Mouse (Mus musculus) left cerebral cortex, adult 2 months (tissue): ENCODE results near the gene Galnt18. TPM values are rescaled to one million over a fixed set of nuclear protein-coding genes. Genes with fewer than 3 reads are reported as not detected.
A peak's percentile ranks its signal among the peaks of the same experiment; 100 is the strongest.

Experiments
- DNase-seq, 2 experiments: peaks; one replicate each; pipeline ENCODE4 v3.0.0; 2021 to 2022; ENCODE audit warnings: low spot score in 2 of 2, mixed read lengths in 1 of 2; ENCODE audit errors: extremely low spot score in 1 of 2
- H3K27ac ChIP-seq: fragments of 200-600 bp; 2 replicates; pipeline ENCODE4 v1.8.1; 2022
- H3K4me3 ChIP-seq: fragments of 200-600 bp; 2 replicates; pipeline ENCODE4 v1.8.1; 2022
- CTCF ChIP-seq: fragments of 200-600 bp; IDR thresholded peaks from 2 replicates; pipeline ENCODE4 v1.8.1; 2022; ENCODE audit warnings: antibody characterized with exemption, mild to moderate bottlenecking, moderate library complexity
- intact Hi-C: fragments of 180-260 bp; cut with DNase I; formaldehyde crosslinking; loops from one replicate; pipeline ENCODE4 v1.15.1; 2025
- total RNA-seq, 2 experiments: library from RNA; stranded (reverse); gene quantifications; 2 replicates each; pipeline ENCODE4 v1.2.3; 2021

Galnt18 gene
- total RNA-seq, 2 experiments from 2014 or later = 42.0 to 42.3 TPM

- Histone ChIP-seq H3K27ac (peak overlapping the region; percentile 51; the same call in 1 of the 2 replicates), H3K4me3 (no peak overlapping the region)
- intact Hi-C loops = no loop called here
- peak in 1 of 2 experiments; percentile 20 for DNase-seq
- no peak for TF ChIP-seq CTCF
These were observed 116.4 kb downstream of the Galnt18 start for GRCm38 (mm10) chr7:111663139-111664073.

GRCm38 (mm10) chr7:111658579-111658978 lies 121.2 kb downstream of the Galnt18 start:
- DNase-seq = no peak
- no peak overlapping the region for H3K4me3 ChIP-seq
- intact Hi-C loops = no loop called here
- H3K27ac ChIP-seq = no peak overlapping the region; the same call in 1 of the 2 replicates
- TF ChIP-seq CTCF = no peak

DNA sequence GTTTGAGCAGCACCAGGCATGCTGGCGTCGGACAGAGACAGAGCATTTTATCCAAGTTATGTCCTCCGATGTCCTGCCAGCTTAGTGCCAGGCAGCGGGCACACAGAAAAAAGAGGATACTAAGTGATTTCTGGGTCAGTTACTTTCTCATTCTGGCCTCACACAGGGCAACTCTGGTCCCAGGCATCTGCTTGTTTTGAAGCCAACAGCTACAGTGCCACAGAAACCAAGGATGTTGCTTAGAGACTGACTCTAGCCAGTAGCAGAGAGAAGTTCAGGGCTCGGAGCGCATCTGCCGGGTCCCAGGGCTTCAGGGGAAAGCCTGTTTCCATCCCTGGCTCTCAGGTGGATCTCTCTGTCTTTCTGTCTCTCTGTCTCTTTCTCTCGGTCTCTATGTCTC lies 124.8 kb downstream of the Galnt18 start:
- TF ChIP-seq CTCF = no peak
- intact Hi-C loops = no loop called here
- no peak for DNase-seq
- no peak overlapping the region for H3K4me3 ChIP-seq
- no peak overlapping the region for H3K27ac ChIP-seq

DNA sequence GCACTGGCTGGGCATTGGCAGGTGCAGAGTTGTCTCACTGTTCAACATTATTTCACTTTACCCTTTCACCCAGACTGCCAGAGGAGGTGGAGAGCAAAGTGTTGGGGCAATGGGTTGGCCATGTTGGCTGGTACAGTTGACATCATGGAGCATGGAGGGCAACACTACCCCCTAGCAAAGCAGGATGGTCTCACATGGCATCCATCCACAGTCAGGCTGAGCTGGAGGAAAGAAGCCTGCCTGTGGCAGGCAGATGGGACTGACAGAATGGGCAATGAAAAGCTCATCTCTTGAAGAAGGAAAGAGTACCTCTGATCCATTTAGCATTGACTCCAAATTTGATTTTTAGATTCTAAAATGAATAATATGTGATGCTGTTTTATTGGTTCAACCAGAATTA lies 125.3 kb downstream of the Galnt18 start:
- H3K4me3 ChIP-seq = no peak overlapping the region
- no peak for DNase-seq
- intact Hi-C loops = no loop called here
- no peak for TF ChIP-seq CTCF
- H3K27ac ChIP-seq = no peak overlapping the region

DNA sequence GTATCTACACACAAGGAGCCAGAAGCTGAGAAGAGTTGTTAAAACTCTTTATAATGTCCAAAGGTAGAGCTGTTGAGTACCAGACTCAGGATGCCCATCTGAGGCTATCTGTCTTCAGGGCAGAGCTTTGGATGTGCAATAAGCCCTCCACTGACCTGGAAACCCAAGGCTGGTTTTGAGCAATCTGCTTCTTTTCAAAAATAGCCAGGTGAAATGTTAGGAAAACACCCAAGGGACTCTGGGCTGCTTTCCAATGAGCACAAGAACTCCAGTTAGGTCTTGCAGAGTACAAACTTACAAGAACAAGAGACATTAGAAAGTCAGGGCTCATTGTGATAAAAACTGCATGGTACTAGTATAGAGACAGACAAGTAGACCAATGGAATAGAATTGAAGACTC lies 135.4 kb downstream of the Galnt18 start:
- no peak for TF ChIP-seq CTCF
- Histone ChIP-seq H3K27ac (no peak overlapping the region), H3K4me3 (no peak overlapping the region)
- DNase-seq = no peak
- intact Hi-C loops = no loop called here

DNA sequence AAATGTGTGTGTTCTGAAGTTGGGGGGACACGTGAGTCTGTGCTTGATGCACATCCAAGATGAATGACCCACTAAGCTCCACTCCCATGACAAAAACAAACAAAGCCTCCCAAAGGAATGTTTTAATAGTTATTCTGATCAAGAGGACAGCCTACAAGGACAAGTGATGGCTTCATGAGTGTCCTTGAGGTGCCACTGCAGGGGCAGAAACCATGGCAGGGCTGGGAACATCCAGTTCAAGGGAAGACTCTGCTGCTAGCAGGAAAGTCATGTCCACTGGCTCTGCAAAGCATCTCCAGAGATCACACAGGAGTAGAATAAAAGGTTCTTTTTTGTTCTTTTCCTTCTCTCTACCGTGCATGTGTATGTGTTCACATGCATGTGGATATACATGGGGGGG lies 140.9 kb downstream of the Galnt18 start:
- TF ChIP-seq CTCF = no peak

DNA sequence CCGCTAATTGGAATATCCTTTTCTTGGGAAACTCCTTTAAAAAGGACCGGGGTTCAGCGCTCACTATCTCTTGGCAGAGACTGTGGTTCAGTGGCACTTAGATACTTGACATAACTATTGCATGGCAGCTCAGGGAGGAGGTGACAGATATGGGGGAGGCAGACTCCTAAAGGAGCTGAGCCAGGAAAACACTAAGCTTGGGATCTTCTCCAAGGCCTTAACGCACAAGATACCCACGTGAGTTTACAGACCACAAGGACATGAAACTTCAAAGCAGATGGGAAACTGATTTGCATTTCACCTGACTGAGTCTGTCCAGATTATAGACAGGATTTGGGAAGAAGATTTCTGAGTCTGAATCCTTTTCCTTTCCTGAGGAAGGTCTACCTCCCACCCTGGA lies 141.3 kb downstream of the Galnt18 start:
- H3K4me3 ChIP-seq = no peak overlapping the region
- peak in 1 of 2 experiments; percentile 15 for DNase-seq
- H3K27ac ChIP-seq = no peak overlapping the region
- TF ChIP-seq CTCF = no peak
- intact Hi-C loops = loop anchor here (5.0 kb wide), 1 partner anchor 139 kb away; the partner anchor contains the start of gene Galnt18

More for the DNA sequence above, 140.9 kb downstream of the Galnt18 start:
- Histone ChIP-seq H3K4me3 (no peak overlapping the region), H3K27ac (no peak overlapping the region; the same call in 1 of the 2 replicates)
- no peak for DNase-seq
- intact Hi-C loops = loop anchor here (5.0 kb wide), 1 partner anchor 138 kb away; the partner anchor contains the start of gene Galnt18

DNA sequence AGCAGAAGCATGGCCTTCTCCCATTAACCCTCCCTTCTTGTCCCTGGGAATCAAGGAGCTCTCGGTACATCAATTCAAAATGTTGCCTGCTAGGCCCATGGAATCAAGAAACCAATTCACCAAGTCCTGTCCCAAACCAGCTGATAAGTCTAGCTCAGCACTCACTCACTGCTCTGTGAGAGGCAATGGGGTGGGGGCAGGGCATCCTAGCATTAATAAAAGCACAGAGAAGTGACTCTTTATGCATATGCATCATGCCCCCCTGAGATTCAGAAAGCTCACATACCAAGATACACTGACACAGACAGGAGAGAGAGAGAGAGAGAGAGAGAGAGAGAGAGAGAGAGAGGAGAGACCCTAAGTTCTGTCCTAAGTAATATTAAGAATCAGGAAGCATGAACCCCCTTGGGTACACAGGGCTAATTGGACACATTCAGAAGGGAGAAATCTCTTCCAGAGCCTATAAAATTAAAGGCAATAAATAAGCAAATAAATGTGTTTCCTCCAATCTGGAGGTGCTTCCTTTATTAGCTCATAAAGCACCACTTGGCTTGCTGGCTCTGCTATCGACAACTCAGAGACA lies 141.8 kb downstream of the Galnt18 start:
- Histone ChIP-seq H3K4me3 (no peak overlapping the region), H3K27ac (no peak overlapping the region)
- no peak for DNase-seq
- intact Hi-C loops = loop anchor here (5.0 kb wide), 1 partner anchor 139 kb away; the partner anchor contains the start of gene Galnt18
- no peak for TF ChIP-seq CTCF

DNA sequence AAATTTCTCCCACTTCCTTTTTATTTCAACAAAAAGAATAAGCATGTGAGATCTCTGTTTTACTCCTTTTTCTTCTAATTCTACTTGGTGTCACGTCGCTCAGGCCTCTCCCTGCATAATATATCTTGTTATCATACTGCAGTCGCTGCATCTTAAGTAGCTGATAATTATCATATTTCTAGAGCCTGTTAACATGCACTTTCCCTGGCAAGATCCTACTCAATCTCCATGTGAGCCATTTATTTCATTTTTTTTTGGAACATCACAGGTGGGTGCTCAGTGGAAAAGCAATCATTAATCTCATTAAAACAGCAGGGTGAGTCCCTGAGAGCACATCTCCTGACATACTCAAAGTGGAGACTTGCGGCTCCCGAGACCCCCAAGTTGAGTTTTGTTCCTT lies 143.3 kb downstream of the Galnt18 start:
- Histone ChIP-seq H3K4me3 (no peak overlapping the region), H3K27ac (no peak overlapping the region)
- no peak for TF ChIP-seq CTCF
- intact Hi-C loops = loop anchor here (5.0 kb wide), 1 partner anchor 141 kb away; the partner anchor contains the start of gene Galnt18
- DNase-seq = no peak

DNA sequence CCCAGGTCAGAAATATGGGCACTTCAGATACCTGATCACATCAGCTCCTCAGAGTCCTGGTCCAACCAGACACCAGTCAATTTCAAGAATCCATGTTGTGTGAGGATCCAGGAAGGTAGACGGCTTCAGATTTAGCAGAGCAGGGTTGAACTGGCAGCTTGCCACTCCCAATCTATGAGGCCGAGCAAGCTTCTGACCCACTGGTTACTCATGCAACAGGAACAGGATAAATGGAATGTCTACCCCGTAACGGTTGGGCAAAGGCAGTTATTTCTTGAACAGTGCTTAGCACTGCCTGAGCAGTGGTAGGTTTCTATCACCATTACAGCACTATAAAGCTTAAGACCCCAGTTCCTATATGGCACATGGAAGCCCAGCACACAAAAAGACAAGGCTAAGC lies 148.5 kb downstream of the Galnt18 start:
- no peak overlapping the region for H3K27ac ChIP-seq
- no peak for TF ChIP-seq CTCF
- DNase-seq = no peak
- intact Hi-C loops = no loop called here
- H3K4me3 ChIP-seq = no peak overlapping the region

DNA sequence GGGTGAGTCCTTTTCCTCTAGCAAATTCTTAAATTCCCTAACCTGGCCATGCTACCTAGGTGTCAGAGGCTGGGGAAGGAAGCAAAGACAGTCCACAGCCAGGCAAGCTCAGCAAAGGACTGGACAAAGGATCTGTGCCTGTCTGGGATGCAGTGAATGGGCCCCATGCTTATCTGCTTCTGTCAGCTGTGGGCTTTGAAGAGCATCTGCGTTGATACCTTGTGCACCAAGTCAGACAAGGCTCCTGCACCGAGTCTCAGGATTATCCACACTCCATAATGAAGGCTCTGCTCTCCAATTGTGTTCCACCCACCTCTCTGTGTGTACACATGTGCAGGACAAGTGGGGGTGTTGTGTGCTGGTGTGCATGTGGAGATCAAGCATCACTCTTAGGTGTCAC lies 153.5 kb downstream of the Galnt18 start:
- no peak overlapping the region for H3K27ac ChIP-seq
- TF ChIP-seq CTCF = no peak
- intact Hi-C loops = no loop called here
- no peak overlapping the region for H3K4me3 ChIP-seq
- no peak for DNase-seq

DNA sequence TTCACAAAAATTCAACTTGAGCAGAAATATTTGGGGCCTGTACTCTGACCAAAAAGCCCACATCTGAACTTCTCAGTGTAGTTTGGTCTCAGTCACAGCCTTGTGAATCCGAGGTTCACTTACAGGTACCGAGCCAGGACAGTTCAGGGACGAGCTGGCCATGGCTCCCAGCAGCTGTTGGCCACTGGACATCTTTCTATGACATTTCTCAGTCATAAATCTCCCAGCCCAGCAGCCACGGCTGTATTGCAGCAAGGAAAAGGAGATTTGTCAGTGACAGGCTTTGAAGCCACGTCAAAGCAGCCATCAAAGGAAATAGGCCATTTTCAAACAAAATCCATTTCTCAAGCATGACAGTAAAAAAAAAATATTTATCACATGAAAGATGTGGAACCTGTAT lies 154.0 kb downstream of the Galnt18 start:
- intact Hi-C loops = no loop called here
- Histone ChIP-seq H3K27ac (no peak overlapping the region), H3K4me3 (no peak overlapping the region)
- DNase-seq = no peak
- no peak for TF ChIP-seq CTCF
